Mouse (Mus musculus) kidney, embryonic 15.5 days (tissue): ENCODE data around the gene Hbq1a. TPM values are rescaled to one million over a fixed set of nuclear protein-coding genes. Genes with fewer than 3 reads are reported as not detected.
"Not testable (repeated sequence)": the region's sequence is repeated elsewhere in the genome, so short reads cannot be mapped to it uniquely, and the experiment has no call there.

Experiments
- ATAC-seq: fragments of 200-750 bp; cut with Nextera tagmentation; replicated peaks from 2 replicates; pipeline ENCODE4 v1.8.0; 2017; ENCODE audit warnings: moderate TSS enrichment; ENCODE audit not compliant: low FRiP score
- H3K27ac ChIP-seq: fragments of 300-500 bp; sonication (generic); 2 replicates; pipeline ENCODE4 v1.5.1; 2015; ENCODE audit warnings: mild to moderate bottlenecking, inconsistent platforms
- H3K27me3 ChIP-seq: fragments of 300-500 bp; sonication (generic); 2 replicates; pipeline ENCODE4 v1.6.1; 2015; ENCODE audit warnings: inconsistent platforms
- H3K36me3 ChIP-seq: fragments of 300-500 bp; sonication (generic); 2 replicates; pipeline ENCODE4 v1.6.1; 2015; ENCODE audit warnings: inconsistent platforms
- H3K4me1 ChIP-seq: fragments of 300-500 bp; sonication (generic); 2 replicates; pipeline ENCODE4 v1.6.1; 2015; ENCODE audit warnings: inconsistent platforms
- H3K4me2 ChIP-seq: fragments of 300-500 bp; sonication (generic); 2 replicates; pipeline ENCODE4 v1.6.1; 2015; ENCODE audit warnings: moderate library complexity, mild to moderate bottlenecking, inconsistent platforms
- H3K4me3 ChIP-seq: fragments of 300-500 bp; sonication (generic); replicated peaks from 2 replicates; pipeline ENCODE4 v1.5.1; 2015; ENCODE audit warnings: mild to moderate bottlenecking, inconsistent platforms
- H3K9ac ChIP-seq: fragments of 300-500 bp; sonication (generic); 2 replicates; pipeline ENCODE4 v1.6.1; 2015; ENCODE audit warnings: mild to moderate bottlenecking, inconsistent platforms
- H3K9me3 ChIP-seq: fragments of 300-500 bp; sonication (generic); replicated peaks from 2 replicates; pipeline ENCODE4 v1.6.1; 2016; ENCODE audit warnings: inconsistent platforms
- WGBS: fragments of 180-500 bp; shearing (Covaris S2); methylation state at CpG from one replicate; pipeline ENCODE4 v1.1.7; 2015; ENCODE audit warnings: mixed read lengths; 5-methylcytosine and 5-hydroxymethylcytosine counted together
- polyA plus RNA-seq: library from polyadenylated mRNA; unstranded; fragments of >200 nt; fragmentation: Nextera tagmentation; extraction: Ambion mirVana; gene quantifications from 2 replicates; pipeline ENCODE4 v1.2.1, GENCODE M21; 2015

Gene Hbq1a
- polyA plus RNA-seq, 1 experiment from 2014 or later, result 0.53 TPM

GRCm38 (mm10) chr11:32286695-32287492 lies 13.0 kb upstream of the Hbq1a start, which contains the start of gene Hbq1b:
Hbq1b (plus strand) TSS chr11:32286965.
- not testable (repeated sequence) for H3K9ac ChIP-seq, H3K36me3 ChIP-seq, H3K4me1 ChIP-seq, H3K9me3 ChIP-seq, H3K27ac ChIP-seq
- H3K27me3 ChIP-seq, result peaks cover 11% of the 10 kb centered on the region
- H3K4me2 ChIP-seq, result peak within 1 kb of the TSS; percentile 59
- WGBS, result 20% methylated on average over 33 of the region's 33 CpGs
- peak; percentile 59 for ATAC-seq
- H3K4me3 ChIP-seq, result peak within 1 kb of the TSS; percentile 29

GRCm38 (mm10) chr11:32287493-32287825 lies 12.4 kb upstream of the Hbq1a start:
- H3K27ac ChIP-seq, result no peak overlapping the region
- H3K9me3 ChIP-seq, result no peaks in the 10 kb centered on the region
- peak overlapping the region; percentile 59; the same call in 1 of the 2 replicates for H3K4me2 ChIP-seq
- no peak for ATAC-seq
- H3K27me3 ChIP-seq, result peaks cover 11% of the 10 kb centered on the region
- no peaks in the 10 kb centered on the region for H3K4me1 ChIP-seq
- H3K36me3 ChIP-seq, result no peaks in the 10 kb centered on the region
- WGBS, result 70% methylated on average over 9 of the region's 9 CpGs
- H3K9ac ChIP-seq, result no peak overlapping the region
- H3K4me3 ChIP-seq, result no peak overlapping the region

- not testable (repeated sequence) for H3K4me1 ChIP-seq, H3K9me3 ChIP-seq, H3K9ac ChIP-seq, H3K36me3 ChIP-seq, H3K27me3 ChIP-seq, H3K4me2 ChIP-seq, H3K4me3 ChIP-seq, ATAC-seq, H3K27ac ChIP-seq
- 75% methylated on average over 4 of the region's 4 CpGs for WGBS
Observed at GRCm38 (mm10) chr11:32292819-32293218, 7.0 kb upstream of the Hbq1a start.

- H3K27ac ChIP-seq, H3K9me3 ChIP-seq, H3K27me3 ChIP-seq, H3K4me1 ChIP-seq, H3K36me3 ChIP-seq, H3K4me3 ChIP-seq, ATAC-seq, H3K4me2 ChIP-seq, H3K9ac ChIP-seq: not testable (repeated sequence)
- 64% methylated on average over 3 of the region's 3 CpGs for WGBS
Observed at GRCm38 (mm10) chr11:32293479-32293878, 6.4 kb upstream of the Hbq1a start.

GRCm38 (mm10) chr11:32296203-32296602 lies 3.7 kb upstream of the Hbq1a start, which contains the start of gene Hba-a2:
Hba-a2 (plus strand) TSS chr11:32296489.
- H3K27ac ChIP-seq, H3K27me3 ChIP-seq, H3K4me1 ChIP-seq, H3K4me3 ChIP-seq, H3K9me3 ChIP-seq, H3K4me2 ChIP-seq, H3K36me3 ChIP-seq, H3K9ac ChIP-seq: not testable (repeated sequence)
- WGBS, result no CpG with 5 or more reads among the region's 4 CpGs
- ATAC-seq, result peak; percentile 76

- H3K9me3 ChIP-seq, H3K9ac ChIP-seq, H3K36me3 ChIP-seq, ATAC-seq, H3K4me3 ChIP-seq, H3K4me2 ChIP-seq, H3K4me1 ChIP-seq, H3K27ac ChIP-seq: not testable (repeated sequence)
- H3K27me3 ChIP-seq, result peaks cover 20% of the 10 kb centered on the region
- WGBS, result 38% methylated on average over 2 of the region's 2 CpGs
Observed at GRCm38 (mm10) chr11:32297417-32297816, 2.5 kb upstream of the Hbq1a start.

- Histone ChIP-seq H3K36me3 (no peaks in the 10 kb centered on the region), H3K27me3 (peaks cover 21% of the 10 kb centered on the region), H3K9ac (no peak overlapping the region), H3K27ac (no peak overlapping the region), H3K4me2 (no peak overlapping the region), H3K4me3 (no peak overlapping the region), H3K4me1 (no peaks in the 10 kb centered on the region), H3K9me3 (no peaks in the 10 kb centered on the region)
- WGBS, result 88% methylated on average over 1 of the region's 1 CpGs
- no peak; the same call in 1 of the 2 replicates for ATAC-seq
Observed at GRCm38 (mm10) chr11:32297866-32298531, 1.9 kb upstream of the Hbq1a start.

- no peak overlapping the region for H3K27ac ChIP-seq
- no peak for ATAC-seq
- H3K36me3 ChIP-seq, result no peaks in the 10 kb centered on the region
- H3K9me3 ChIP-seq, result no peaks in the 10 kb centered on the region
- H3K4me3 ChIP-seq, result no peak overlapping the region
- peaks cover 21% of the 10 kb centered on the region for H3K27me3 ChIP-seq
- H3K4me1 ChIP-seq, result no peaks in the 10 kb centered on the region
- H3K9ac ChIP-seq, result no peak overlapping the region
- no peak overlapping the region for H3K4me2 ChIP-seq
- WGBS, result 91% methylated on average over 2 of the region's 2 CpGs
Observed at GRCm38 (mm10) chr11:32298532-32298918, 1.3 kb upstream of the Hbq1a start.

GRCm38 (mm10) chr11:32300279-32301267 lies 704 bp downstream of the Hbq1a start:
- Histone ChIP-seq H3K9ac (no peak overlapping the region), H3K4me2 (peak overlapping the region; percentile 52), H3K27ac (no peak overlapping the region), H3K36me3 (no peaks in the 10 kb centered on the region), H3K4me1 (no peaks in the 10 kb centered on the region), H3K4me3 (peak overlapping the region; percentile 26), H3K9me3 (no peaks in the 10 kb centered on the region), H3K27me3 (peaks cover 21% of the 10 kb centered on the region)
- ATAC-seq, result no peak
- WGBS, result 57% methylated on average over 16 of the region's 17 CpGs

- Histone ChIP-seq H3K27ac (no peak overlapping the region), H3K9ac (no peak overlapping the region)
- 91% methylated on average over 1 of the region's 1 CpGs for WGBS
Observed at GRCm38 (mm10) chr11:32301506-32301905, 1.6 kb downstream of the Hbq1a start.

GRCm38 (mm10) chr11:32302824-32303419 lies 3.1 kb downstream of the Hbq1a start:
- no peak overlapping the region for H3K9ac ChIP-seq
- no peak overlapping the region for H3K4me3 ChIP-seq
- peaks cover 8% of the 10 kb centered on the region for H3K4me1 ChIP-seq
- no peaks in the 10 kb centered on the region for H3K9me3 ChIP-seq
- WGBS, result 52% methylated on average over 2 of the region's 2 CpGs
- H3K4me2 ChIP-seq, result no peak overlapping the region
- no peaks in the 10 kb centered on the region for H3K36me3 ChIP-seq
- peaks cover 21% of the 10 kb centered on the region for H3K27me3 ChIP-seq
- H3K27ac ChIP-seq, result no peak overlapping the region
- ATAC-seq, result no peak

More at GRCm38 (mm10) chr11:32301506-32301905, 1.6 kb downstream of the Hbq1a start:
- Histone ChIP-seq H3K27me3 (peaks cover 21% of the 10 kb centered on the region), H3K36me3 (no peaks in the 10 kb centered on the region), H3K4me2 (no peak overlapping the region), H3K9me3 (no peaks in the 10 kb centered on the region), H3K4me1 (no peaks in the 10 kb centered on the region), H3K4me3 (no peak overlapping the region)
- no peak for ATAC-seq
